Mouse (Mus musculus) lung, adult 18-20 months (tissue): Measurements from ENCODE around the gene Opa3.
A peak's percentile ranks its signal among the peaks of the same experiment; 100 is the strongest.
"Not testable (repeated sequence)": the region's sequence is repeated elsewhere in the genome, so short reads cannot be mapped to it uniquely, and the experiment has no call there.

Experiments used
- DNase-seq, 2 experiments: peaks; one replicate each; pipeline ENCODE4 v3.0.0; 2022; ENCODE audit warnings: mixed read lengths in 2 of 2

The Opa3 gene

GRCm38 (mm10) chr7:19247511-19247910 is 19.4 kb downstream of the Opa3 start:
- no peak for DNase-seq

GRCm38 (mm10) chr7:19252078-19252477 is 23.9 kb downstream of the Opa3 start:
- no peak for DNase-seq

DNA sequence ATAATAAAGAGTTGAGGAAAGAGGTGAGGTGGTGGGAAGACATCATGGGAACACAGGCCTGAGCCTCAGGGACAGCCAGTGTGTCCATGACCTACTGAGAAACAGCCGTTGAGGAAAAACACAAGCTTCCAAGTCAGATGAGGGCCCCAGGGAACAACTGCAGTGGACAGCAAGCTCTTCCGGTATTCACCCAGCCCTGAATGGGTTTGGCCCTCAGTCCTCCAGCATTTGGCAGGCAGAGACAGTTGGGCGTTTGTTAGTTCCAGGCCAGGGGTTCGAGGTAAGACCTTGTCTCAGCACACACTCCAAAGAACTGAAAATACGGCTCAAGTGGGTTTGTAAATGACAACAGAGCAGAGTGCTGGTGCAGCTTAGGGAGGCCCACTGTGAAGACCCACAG is 25.3 kb downstream of the Opa3 start:
- no peak for DNase-seq

DNA sequence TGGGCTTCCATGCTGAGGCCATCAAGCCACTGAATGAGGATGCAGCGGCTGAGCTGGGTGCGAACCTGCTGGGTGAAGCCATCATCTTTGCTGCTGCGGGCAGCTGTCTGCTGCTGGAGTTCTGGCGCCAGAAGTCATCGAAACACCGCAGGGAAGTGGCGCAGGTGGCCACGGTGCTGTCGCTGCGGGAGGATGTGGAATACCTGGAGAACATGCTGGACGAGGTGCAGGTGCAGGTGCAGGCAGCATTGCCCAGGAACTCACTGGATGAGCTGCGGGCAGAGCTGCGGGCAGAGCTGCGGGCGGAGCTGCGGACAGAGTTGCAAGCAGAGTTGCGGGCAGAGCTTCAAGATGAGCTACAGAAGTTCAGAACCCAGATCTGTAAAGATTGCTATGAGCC is 27.3 kb downstream of the Opa3 start:
- no peak for DNase-seq

GRCm38 (mm10) chr7:19256567-19256966 is 28.4 kb downstream of the Opa3 start:
- DNase-seq = no peak

DNA sequence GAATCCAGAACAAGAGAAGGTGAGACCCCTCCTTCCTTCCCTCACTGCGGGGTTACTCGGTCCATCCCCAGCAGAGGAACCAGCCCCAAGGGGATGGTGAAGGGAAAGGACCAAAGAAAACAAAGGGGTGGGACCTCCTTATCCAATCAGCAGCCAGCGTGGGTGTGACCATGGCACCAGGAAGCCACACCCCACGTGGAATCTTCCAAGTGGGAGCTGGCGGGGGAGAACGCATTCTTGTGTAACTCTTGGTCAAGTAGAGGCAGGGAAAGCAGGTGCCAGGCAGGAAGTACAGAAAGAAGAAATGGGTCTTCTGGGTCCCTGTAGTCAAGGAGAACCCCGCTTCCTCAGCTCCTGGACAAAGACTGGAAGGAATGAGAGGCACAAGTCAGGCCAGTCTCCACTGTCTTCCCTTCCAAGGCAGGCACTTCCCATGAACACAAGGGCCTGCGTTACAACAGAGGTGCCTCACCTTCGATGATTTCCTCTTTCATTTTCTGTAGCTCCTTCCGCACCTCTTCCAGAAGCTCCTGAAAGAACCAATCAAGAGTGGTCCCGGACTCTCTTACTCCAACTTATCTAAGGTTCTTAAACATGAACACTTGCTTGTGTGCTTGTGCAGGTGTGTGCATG is 29.4 kb downstream of the Opa3 start:
- peak; percentile 90 to 93 for DNase-seq

GRCm38 (mm10) chr7:19258336-19258735 is 30.2 kb downstream of the Opa3 start:
- peak in 1 of 2 experiments; percentile 27 for DNase-seq

DNA sequence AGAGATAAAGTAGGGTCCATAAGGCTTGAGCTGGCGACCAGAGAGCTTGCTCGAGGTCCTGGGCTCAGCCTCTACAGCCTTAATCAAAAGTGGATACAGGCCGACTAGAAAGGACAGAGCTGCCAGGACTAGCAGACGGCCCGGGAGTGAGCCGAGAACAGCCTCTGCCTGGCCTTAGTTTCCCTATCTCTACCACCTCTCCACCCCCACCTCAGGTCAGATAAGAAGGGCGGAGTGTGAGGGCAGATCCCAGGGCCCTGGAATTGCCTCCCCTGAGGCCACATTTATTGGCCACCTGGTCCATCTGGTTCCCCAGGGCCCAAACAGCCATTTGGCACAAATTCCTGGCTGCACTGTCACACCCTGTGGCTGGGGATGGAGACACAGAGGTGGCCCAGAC is 37.0 kb downstream of the Opa3 start:
- no peak for DNase-seq

DNA sequence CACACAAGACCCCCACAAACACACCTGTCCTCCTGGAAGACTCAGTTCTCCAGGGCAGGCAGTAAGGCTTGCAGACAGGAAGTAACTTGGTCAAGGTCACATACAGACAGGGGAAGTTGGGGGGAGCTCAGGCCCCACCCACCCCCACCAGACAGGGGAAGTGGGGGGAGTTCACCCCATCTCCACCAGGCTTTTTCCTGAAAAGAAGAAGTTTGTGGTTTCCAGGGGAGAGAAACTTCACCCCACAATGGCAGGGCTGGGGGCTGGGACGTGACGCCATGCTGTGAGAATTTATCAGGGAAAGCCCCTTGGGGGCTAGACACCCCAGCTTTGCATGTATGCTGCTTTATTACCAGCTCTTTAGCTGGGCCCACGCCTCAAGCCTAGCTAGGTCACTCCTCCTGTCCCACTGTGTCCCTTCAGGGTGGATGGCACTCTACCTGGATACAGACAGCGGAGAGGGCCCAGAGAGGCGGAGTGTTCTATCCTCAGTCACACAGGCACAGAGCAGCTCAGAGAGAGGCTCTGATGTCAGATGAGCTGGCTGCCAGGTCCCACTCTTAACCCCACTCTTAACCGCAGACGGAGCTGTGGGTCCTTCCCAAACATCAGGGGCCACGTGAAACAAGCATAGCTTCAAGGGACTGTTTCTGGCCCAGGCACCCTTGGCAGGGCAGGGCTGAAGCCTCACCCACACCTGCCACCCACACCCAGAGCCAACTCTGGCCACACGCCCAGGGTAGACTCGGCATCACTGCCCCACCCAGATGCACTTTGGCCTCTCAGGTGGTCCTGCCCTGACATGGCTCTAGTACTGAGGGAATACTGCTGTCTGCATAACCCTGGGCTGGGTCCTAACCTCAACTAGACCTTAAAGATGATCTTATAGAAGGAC is 38.0 kb downstream of the Opa3 start:
- peak; percentile 67 to 70 for DNase-seq

DNA sequence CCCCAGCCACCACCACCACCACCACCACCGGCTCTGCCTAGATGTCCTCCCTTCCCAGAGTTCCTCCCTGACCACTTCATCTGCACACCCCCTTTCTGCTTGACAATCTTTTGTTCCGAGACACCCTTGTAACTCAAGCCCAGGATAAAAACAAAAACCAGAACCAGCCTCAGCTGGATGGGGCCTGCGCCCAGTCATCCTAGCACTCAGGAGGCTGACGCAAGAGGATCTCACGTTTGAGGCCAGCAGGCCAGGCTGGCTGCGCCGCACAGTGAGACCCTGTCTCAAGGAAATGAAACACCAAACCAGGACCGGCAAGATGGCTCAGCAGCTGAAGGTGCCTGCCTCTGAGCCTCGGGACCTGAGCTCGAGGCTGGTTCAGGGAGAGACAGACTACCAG is 38.9 kb downstream of the Opa3 start:
- DNase-seq = peak; percentile 57 to 70

- DNase-seq = peak; percentile 56 to 70
Measured at GRCm38 (mm10) chr7:19268993-19269681, 41.0 kb downstream of the Opa3 start.

DNA sequence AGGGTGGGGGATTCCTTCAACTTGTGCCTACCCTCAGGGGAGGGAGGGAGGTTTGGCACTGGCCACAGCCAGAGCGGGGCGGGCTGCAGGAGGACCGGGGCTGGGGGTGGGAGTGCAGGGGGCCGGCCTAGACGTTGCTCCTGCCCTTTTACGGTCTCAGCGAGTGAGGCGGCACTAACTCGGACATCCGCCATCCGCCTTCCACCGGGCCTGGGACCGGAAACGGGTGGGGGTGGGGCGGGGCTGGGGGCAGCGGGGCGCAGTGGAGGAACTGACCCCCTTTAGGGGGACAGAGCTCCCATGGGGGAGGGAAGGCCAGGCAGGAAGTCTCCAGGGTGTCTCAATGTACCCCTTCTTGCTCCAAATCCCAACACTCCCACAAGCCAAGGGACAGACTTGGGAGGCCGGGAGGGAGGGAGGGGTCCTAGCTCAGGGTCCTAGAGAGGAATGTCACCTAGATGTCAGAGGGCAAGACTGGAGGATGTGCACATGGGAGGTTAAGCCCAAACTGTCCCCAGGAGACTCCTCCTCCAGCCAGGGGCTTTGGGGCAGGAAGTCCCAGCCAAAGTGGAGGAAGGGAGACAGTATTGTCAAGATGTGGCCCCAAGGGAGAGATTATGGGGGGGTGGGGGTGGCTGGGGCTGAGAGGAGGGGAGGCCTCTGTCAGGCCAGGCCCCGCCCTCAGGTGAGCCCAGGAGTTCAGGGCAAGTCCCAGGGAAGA is 41.7 kb downstream of the Opa3 start:
- peak; percentile 78 to 86 for DNase-seq

DNA sequence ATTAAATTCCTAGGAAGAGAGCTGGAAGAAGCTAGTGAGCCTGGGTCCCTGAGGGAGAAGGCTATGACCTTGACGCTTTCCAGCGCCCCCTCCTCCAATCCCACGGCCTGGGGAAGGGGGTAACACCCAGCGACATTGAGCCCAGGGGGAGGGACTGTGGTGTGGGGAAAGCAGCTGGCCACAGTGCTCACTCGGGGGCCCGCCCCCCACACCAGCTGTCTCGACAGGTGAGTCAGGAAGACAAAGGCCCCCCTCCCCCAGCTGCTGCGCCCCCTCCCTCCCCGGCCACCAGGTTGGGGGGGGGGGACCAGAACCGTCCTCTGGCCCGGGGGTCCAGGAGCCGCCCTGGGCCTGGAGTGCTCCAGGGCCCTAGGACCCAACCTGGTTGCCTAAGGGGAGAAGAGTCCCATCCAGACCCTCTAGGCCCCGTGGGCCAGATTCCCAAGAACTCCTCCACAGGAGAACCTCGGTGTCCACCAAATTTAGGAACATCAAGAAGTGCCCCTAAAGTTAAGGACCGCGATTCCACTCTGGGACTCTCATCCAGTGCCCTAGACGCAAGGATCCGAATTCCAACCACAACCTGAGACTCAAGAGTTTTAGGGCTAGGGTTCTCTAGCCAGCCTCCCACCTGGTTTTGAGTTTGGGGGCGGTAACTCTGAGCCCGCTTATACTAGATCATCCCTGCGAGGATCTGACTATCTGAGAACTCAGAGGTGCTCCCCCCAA is 42.5 kb downstream of the Opa3 start:
- peak in 1 of 2 experiments; percentile 47 for DNase-seq

DNA sequence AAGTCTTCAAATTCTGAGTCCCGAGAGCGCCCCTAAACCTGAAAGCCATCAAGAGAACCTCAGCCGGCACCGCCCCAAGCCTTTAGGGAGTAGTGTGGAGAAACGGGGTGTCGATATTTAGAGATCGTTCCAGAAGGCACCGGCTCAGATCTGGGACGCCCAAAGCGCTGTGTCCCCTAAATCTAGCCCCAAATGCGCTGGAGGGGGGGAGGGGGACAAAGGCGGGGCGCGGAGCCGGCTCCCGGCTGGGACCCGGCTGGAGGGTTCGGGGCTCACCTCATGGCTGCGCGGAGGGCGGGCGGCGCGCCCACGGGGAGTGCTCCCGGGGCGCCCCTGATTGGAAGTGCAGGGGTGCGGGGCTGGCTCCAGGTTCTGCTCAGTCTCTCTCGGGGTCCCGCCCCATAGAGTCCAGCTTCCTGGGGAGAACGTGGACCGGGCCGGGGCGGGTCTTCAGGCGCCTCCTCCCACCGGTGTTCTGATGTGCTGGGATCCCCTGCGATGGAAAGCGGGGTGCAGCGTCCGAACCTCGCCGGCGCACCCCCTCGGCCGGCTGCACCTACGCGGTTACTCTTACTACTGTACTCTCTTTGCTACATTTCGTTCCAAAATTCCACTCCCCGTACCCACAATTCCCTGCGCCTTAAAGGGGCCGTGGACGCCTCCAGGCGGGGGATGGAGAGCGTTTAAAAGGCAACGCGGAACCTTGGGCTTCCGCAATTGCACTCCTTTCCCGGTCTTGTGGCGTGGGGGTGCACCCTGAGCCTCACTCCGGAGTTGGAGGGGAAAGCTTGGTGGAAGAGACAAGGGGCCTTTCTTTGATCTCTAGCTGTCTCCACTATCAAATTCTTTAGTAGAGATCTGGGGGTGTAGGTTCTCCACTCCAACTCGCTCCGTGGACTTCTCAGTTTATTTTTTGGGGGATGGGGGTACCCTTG is 43.4 kb downstream of the Opa3 start, which contains the start of gene Vasp:
Gene Vasp, minus strand, starts transcription at position 580 of the 935 bp plus-strand sequence.
- DNase-seq = peak; percentile 91

DNA sequence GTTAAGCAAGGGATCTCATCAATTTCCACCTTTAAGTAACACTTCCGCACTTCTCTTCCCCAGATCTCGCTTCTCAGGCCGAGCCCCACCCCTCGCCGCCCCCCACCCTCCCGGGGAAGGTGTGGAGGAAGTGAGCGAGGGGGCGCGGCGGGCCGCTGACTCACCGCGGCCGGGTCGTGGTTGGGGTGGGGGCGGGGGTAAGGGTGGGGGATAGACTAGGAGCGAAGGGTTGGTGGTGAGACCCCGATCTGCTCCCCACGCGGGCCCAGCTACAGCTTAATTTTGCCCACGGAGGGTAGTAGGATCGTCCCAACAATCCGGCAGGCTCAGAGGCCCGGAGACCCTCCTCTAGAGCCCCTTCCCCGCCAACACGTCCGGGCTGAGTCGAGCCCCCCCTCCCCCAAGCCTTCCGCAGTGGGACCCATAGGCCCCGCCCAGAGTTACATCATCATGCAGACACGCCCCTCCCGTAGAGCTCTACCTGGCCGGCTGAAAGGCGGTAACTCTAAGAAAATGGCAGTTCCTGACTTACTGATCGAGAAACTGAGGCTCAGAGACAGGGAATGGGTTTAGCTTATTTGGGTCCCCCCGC is 44.1 kb downstream of the Opa3 start:
- DNase-seq = peak; percentile 84 to 88

DNA sequence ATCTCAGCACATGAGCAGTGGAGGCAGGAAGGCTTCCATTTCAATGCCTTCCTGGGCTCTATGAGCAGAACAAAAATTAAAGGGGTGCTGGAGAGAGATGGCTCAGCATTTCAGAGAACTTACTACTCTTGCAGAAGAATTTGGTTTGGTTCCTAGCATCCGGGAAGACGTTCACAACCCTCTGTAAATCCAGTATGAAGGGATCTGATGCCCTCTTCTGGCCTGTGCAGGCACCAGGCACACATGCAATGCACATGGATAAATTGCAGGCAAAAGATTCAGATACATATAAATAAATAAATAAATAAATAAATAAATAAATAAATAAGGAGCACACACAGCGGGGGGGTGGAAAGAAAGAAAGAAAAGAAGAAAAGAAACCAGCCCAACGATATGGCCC is 48.1 kb downstream of the Opa3 start:
- DNase-seq = no peak

DNA sequence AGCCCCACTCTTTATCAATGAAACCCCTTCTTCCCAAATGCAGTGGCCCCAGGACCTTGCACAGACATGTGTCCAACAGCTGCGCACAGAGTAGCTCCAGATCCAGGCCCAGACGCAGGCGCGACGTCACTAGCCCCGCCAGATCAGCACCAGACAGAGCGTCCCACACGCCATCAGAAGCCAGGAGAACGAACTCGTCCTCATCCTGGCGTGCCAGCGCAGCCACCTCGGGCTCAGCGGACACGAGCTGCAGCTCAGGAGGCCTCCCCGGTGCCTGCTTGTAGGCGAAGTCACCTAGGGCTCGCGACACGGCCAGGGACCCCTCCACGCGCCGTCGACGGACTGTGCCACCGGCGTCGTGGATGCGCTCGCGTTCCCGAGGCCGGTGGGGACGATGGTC is 50.9 kb downstream of the Opa3 start:
- no peak for DNase-seq

GRCm38 (mm10) chr7:19279581-19280114 is 51.5 kb downstream of the Opa3 start, which contains the start of gene Ppm1n:
TSS of gene Ppm1n (minus strand) at chr7:19280064.
- DNase-seq = no peak

DNA sequence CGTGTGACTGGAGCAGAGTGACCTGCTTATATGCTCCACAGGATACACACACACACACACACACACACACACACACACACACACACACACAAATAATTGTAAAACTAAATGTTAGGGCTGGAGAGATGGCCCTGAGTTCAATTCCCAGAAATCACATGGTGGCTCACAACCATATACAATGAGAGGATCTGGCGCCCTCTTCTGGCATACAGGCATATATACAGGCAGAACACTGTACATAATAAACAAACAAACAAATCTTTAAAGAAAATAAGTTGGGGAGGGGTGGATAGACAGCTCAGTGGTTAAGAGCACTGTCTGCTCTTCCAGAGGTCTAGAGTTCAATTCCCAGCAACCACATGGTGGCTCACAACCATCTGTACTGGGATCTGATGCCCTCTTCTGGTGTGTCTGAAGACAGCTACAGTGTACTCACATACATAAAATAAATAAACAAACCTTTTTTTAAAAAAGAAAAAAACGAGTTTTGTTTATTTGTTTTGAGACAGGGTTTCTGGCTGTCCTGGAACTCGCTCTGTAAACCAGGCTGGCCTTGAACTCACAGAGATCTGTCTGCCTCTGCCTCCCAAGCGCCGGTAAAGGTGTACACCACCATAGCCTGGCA is 53.7 kb downstream of the Opa3 start:
- DNase-seq = not testable (repeated sequence)

DNA sequence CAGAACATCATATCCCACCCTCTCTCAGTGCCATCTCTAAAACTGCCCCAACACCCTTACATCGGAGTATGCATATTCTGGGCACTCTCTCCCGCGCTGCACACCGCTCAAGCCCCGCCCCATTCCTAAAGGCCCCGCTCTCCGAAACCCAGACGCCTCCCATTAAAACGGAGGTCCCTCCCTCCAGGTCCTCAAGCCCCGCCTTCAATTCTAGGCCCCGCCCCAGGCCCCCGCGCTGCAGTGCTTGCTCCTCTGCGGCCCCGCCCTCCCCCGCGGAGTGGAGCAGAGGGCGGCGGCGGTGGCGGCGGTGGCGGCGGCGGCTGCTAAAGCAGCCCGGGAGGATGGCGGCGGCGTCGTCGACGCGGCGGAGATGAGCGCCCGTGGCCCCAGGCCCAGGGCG is 54.3 kb downstream of the Opa3 start, which contains the start of gene Rtn2:
Gene Rtn2, plus strand, starts transcription at position 240 of the 400 bp plus-strand sequence.
- DNase-seq = peak; percentile 79 to 84
